Mouse (Mus musculus) liver, embryonic 15.5 days (tissue): ENCODE data around the gene Slc15a5. TPM values are rescaled to one million over a fixed set of nuclear protein-coding genes. Genes with fewer than 3 reads are reported as not detected.

Experiments used
- ATAC-seq: fragments of 200-750 bp; cut with Nextera tagmentation; 2 replicates; pipeline ENCODE4 v1.8.0; 2017; ENCODE audit warnings: moderate number of reproducible peaks, mild to moderate bottlenecking, moderate library complexity; ENCODE audit not compliant: insufficient read depth
- H3K27ac ChIP-seq: fragments of 300-500 bp; sonication (generic); replicated peaks from 2 replicates; pipeline ENCODE4 v1.5.1; 2015; ENCODE audit warnings: mild to moderate bottlenecking, inconsistent platforms
- H3K27me3 ChIP-seq: fragments of 300-500 bp; sonication (generic); 2 replicates; pipeline ENCODE4 v1.6.1; 2015; ENCODE audit warnings: mild to moderate bottlenecking, inconsistent platforms
- H3K36me3 ChIP-seq: fragments of 300-500 bp; sonication (generic); replicated peaks from 2 replicates; pipeline ENCODE4 v1.6.1; 2015; ENCODE audit warnings: moderate library complexity, mild to moderate bottlenecking, inconsistent platforms
- H3K4me1 ChIP-seq: fragments of 300-500 bp; sonication (generic); replicated peaks from 2 replicates; pipeline ENCODE4 v1.6.1; 2015; ENCODE audit warnings: inconsistent platforms
- H3K4me2 ChIP-seq: fragments of 300-500 bp; sonication (generic); 2 replicates; pipeline ENCODE4 v1.6.1; 2015; ENCODE audit warnings: moderate library complexity, mild to moderate bottlenecking, inconsistent platforms
- H3K4me3 ChIP-seq: fragments of 300-500 bp; sonication (generic); replicated peaks from 2 replicates; pipeline ENCODE4 v1.5.1; 2015; ENCODE audit warnings: mild to moderate bottlenecking, inconsistent platforms
- H3K9ac ChIP-seq: fragments of 300-500 bp; sonication (generic); 2 replicates; pipeline ENCODE4 v1.6.1; 2015; ENCODE audit warnings: moderate library complexity, mild to moderate bottlenecking, inconsistent platforms
- H3K9me3 ChIP-seq: fragments of 300-500 bp; sonication (generic); replicated peaks from 2 replicates; pipeline ENCODE4 v1.6.1; 2016; ENCODE audit warnings: inconsistent platforms
- WGBS: fragments of 180-500 bp; shearing (Covaris S2); methylation state at CpG from one replicate; pipeline ENCODE4 v1.1.7; 2015; ENCODE audit warnings: mixed read lengths; ENCODE audit not compliant: insufficient replicate concordance; 5-methylcytosine and 5-hydroxymethylcytosine counted together
- polyA plus RNA-seq: library from polyadenylated mRNA; unstranded; fragments of >200 nt; fragmentation: Nextera tagmentation; extraction: Ambion mirVana; gene quantifications from 2 replicates; pipeline ENCODE4 v1.2.1, GENCODE M21; 2015

The Slc15a5 gene
- polyA plus RNA-seq, 1 experiment from 2014 or later: not detected

DNA sequence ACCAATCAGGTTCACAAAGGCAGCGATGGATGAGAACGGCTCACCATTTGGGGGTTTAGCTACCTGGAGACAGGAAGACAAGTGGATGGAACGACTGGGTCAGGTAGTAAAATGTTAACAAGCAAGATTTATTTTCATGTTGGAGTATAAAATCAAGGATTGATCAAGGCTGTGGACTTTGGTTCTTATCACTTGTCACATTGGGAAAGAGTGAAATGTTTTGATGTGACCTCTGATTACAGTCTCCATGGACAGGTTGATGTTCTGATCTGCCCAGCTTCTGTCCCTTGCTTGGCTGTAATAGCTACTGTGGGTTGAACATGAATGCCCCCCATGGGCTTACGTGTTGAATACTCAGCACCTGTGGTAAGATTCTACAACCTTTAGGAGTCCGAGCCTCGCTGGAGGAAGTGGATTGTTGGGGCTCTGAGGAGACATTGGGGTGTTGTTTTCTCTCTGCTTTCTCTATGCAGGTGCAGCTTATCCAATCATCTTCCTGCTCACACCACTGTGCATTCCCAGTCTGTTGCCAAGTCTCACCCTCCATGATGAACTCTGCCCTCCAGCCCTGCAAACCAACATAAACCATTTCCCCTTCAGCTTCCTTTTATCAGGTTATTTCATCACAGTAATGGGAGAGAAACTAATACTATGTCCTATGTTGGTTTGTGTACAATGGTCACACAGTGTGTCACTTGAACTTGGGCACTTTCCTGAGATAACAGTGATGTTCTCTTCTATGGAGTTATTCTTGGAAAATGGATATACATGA is 1.2 kb upstream of the Slc15a5 start:
- no peak for ATAC-seq

DNA sequence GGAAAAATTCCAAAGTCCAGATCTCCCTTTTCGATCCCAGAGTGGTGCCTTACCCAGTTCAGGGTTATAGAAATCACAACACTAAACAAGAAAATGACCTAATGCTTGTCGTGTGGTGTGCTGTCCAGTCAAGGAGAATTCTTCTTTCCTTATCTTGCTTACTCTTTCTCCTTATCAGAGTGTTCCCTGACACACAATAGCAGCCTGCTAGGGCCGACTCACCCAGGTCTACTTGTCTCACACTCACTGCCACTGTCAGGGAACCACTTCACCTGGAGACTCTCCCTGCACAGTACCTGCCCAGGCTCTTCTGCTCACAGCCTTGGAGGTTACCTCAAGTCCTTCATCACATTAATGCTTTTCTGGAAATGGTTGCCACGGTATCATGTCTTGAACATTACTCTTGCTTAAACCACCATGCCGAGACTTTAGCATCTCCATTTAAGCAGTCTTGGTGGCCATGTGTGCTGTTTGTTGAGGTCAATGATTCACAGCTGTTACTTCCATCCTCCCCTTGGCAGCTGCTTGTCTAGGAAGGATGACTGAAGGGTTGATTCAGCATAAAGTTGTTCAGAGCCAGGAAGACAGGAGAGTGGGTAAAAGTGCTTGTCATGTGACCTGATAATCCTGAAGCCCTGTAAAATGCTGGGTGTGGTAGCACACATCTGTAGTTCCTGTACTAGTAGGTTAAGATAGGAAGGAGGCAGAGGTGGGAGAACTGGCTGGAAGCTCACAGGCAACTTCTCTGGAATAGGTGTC is 1.9 kb downstream of the Slc15a5 start:
- no peak overlapping the region for H3K9ac ChIP-seq
- H3K27ac ChIP-seq: no peak overlapping the region
- no peak overlapping the region for H3K4me3 ChIP-seq
- ATAC-seq: no peak
- H3K4me1 ChIP-seq: no peaks in the 10 kb centered on the region
- no peaks in the 10 kb centered on the region for H3K9me3 ChIP-seq
- WGBS: 57% methylated on average over 5 of the region's 5 CpGs
- H3K36me3 ChIP-seq: no peaks in the 10 kb centered on the region
- no peaks in the 10 kb centered on the region for H3K27me3 ChIP-seq
- no peak overlapping the region for H3K4me2 ChIP-seq

More for the DNA sequence above, 1.2 kb upstream of the Slc15a5 start:
- Histone ChIP-seq H3K4me2 (no peak overlapping the region), H3K4me1 (no peaks in the 10 kb centered on the region), H3K9ac (no peak overlapping the region), H3K27me3 (no peaks in the 10 kb centered on the region), H3K4me3 (no peak overlapping the region), H3K27ac (no peak overlapping the region), H3K9me3 (no peaks in the 10 kb centered on the region), H3K36me3 (no peaks in the 10 kb centered on the region)
- WGBS: 71% methylated on average over 6 of the region's 6 CpGs

DNA sequence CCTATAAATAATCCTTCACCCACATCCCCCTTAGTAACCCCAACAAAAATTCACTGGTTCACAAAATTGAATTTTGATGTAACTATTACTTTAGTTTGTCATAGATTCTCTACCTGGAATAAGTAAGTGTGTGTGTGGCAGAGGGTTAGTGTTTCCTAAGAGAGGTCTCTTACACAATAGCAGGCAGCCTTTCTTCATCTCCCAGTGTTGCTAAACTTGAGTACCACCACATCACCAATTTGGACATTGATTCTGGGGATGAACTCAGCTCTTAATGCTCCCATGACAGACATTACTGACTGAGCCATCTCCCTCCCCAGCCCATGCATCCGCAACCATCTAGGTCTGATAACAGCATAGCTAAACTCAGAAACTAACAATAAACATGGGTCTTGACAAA is 4.0 kb downstream of the Slc15a5 start:
- Histone ChIP-seq H3K4me1 (no peaks in the 10 kb centered on the region), H3K4me2 (no peak overlapping the region), H3K4me3 (no peak overlapping the region), H3K9me3 (no peaks in the 10 kb centered on the region), H3K27ac (no peak overlapping the region), H3K9ac (no peak overlapping the region), H3K27me3 (no peaks in the 10 kb centered on the region), H3K36me3 (no peaks in the 10 kb centered on the region)
- no peak for ATAC-seq
- 85% methylated on average over 1 of the region's 1 CpGs for WGBS

DNA sequence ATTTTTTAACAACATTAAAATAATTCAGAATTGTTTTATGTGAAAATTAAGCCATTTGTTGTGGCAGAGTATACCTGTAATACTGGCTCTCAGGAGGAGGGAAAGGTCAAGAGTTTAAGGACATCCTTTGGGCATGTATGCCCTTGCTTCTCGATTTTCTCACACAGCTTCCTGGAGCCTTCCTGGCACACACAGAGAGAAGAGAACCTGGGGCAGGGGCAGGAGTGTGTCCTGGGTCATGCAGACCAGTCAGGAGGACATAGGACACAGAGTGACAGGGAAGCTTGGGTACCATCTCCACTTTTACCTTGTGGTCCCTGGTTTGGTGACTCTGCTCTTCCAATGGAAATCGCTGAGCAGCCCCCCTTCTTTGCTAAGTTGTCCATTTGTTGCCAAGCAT is 6.2 kb downstream of the Slc15a5 start:
- Histone ChIP-seq H3K4me3 (no peak overlapping the region), H3K9me3 (no peaks in the 10 kb centered on the region), H3K9ac (no peak overlapping the region), H3K27ac (no peak overlapping the region), H3K36me3 (no peaks in the 10 kb centered on the region), H3K4me2 (no peak overlapping the region), H3K27me3 (no peaks in the 10 kb centered on the region), H3K4me1 (no peaks in the 10 kb centered on the region)
- ATAC-seq: no peak
- 58% methylated on average over 2 of the region's 2 CpGs for WGBS

DNA sequence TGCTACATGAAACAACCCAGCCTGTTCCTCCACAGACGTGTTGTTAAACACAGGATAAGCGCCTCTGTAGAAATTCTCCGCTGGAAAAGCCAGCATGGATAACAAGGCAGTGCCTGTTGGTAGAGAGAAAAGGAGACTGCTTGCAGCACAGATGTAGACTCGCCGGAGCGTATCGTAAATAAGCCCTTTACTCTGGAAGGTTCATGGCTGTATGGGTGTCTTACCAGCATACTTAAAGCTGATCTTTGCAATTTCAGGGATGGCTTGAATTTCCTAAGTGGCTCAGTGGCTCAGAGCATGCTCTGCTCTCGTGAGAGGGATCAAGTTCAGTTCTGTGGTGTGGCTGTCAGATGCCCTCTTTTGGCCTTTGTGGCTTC is 6.8 kb downstream of the Slc15a5 start:
- no peaks in the 10 kb centered on the region for H3K9me3 ChIP-seq
- no peaks in the 10 kb centered on the region for H3K4me1 ChIP-seq
- no peaks in the 10 kb centered on the region for H3K27me3 ChIP-seq
- no peak overlapping the region for H3K4me3 ChIP-seq
- H3K9ac ChIP-seq: no peak overlapping the region
- no peak overlapping the region for H3K27ac ChIP-seq
- WGBS: 65% methylated on average over 8 of the region's 8 CpGs
- no peak overlapping the region for H3K4me2 ChIP-seq
- ATAC-seq: no peak
- no peaks in the 10 kb centered on the region for H3K36me3 ChIP-seq

DNA sequence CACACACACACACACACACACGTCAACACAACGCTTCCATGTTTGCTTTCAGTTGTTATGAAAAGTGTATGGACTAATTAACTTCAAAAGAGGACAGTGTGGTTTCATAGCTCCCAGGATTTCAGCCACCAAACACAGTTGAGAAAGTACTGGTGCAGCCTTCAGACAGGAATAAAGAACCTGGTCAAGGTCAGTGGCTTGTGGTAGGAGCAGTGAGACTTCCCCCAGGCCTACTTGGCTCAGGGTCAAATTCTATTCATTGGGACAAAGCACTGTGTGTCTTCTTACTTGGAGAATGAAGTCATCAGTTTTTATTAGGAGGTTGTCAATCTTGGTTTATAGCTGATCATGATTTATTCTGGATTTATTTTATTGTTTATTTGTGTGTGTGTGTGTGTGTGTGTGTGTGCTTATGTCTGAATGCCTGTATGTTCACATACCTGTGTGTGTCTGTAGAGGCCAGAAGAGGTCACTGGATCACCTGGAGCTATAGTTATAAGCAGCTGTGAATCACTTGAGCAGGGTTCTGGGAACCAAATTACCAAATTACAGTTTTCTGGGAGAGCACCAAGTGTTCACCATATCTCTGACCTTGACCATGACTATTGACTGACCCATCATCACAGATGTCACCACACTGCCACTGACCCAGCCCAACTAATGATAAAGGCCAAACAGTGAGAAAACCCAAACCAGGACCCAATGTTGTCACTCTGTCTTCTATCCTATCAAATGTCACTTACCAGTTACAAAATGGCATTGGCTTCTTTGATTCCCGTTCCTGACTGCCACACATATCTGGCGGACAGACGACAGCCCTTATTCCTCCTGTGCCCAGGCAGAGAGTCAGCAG is 7.4 kb downstream of the Slc15a5 start:
- Histone ChIP-seq H3K9ac (no peak overlapping the region), H3K4me2 (no peak overlapping the region), H3K9me3 (no peaks in the 10 kb centered on the region), H3K27ac (no peak overlapping the region), H3K36me3 (no peaks in the 10 kb centered on the region), H3K4me1 (no peaks in the 10 kb centered on the region), H3K27me3 (no peaks in the 10 kb centered on the region), H3K4me3 (no peak overlapping the region)
- WGBS: 65% methylated on average over 5 of the region's 5 CpGs
- no peak for ATAC-seq

DNA sequence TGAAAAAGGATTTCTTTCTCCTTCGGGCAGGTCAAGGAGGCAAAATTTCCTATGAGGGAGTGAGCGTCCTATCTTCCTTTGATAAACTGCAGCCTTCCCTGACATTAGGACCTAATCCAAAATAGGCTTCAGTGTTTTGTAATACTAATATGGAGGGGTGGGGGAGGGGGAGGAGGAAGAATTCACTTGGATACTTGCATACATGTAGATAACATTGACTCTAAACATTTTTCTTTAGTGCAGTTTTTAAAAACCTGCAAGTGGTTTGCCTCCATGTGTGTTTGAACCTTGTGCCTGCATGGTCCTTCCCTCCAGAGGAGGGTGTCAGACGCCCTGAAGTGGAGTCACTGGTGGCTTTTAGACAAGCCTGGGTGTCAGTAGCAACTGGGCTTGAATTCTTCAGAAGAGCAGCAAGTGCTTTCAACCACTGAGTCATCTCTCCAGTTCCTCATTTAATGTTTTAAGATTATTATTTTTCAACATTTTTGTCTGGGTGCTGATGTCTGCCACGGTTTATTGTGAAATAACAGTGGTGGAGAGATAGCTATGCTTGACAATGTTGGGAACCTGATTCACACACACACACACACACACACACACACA is 8.1 kb downstream of the Slc15a5 start:
- Histone ChIP-seq H3K4me2 (no peak overlapping the region), H3K27ac (no peak overlapping the region), H3K4me1 (no peaks in the 10 kb centered on the region), H3K9ac (no peak overlapping the region), H3K9me3 (no peaks in the 10 kb centered on the region), H3K4me3 (no peak overlapping the region), H3K27me3 (no peaks in the 10 kb centered on the region), H3K36me3 (no peaks in the 10 kb centered on the region)
- no peak for ATAC-seq
- 58% methylated on average over 4 of the region's 4 CpGs for WGBS

DNA sequence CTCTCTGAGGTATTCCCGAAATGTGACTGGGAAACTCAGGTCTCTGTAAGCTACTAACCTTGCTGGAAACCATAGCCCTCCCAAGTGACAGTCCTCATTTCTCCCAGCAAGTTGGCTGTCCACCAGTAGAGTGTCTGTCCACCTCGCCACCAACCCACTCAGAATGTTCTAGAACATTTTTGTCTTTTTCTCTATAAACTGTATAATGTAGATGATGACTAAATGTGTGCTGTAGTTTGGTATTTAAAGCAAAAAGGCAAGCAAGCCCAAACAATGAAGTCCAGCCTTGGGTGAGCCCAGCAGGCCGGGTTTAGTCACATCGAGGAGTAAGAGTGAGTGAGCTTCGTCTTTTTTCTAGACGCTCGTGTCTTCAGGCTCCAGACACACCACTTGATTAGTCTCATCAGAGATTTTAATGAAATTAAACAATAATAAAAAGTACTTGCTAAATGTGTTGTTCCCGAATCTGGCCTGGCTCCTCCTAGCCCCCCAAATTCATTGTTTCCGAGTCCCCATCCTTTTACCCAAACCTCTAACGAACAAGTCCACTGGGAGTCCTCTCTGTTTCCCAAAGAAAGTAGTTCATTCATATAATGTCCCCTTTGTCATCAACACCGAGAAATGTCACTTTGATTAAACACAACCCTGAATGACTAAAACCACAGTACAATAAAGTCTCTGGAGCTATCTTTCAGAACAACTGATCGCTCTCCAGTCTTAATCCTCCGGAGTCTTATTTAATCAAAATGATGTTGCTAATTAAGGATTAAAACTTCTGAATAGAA is 8.8 kb downstream of the Slc15a5 start:
- Histone ChIP-seq H3K4me1 (no peaks in the 10 kb centered on the region), H3K9ac (no peak overlapping the region), H3K36me3 (no peaks in the 10 kb centered on the region), H3K27me3 (no peaks in the 10 kb centered on the region), H3K9me3 (no peaks in the 10 kb centered on the region), H3K4me3 (no peak overlapping the region), H3K4me2 (no peak overlapping the region), H3K27ac (no peak overlapping the region)
- WGBS: 71% methylated on average over 13 of the region's 13 CpGs
- no peak for ATAC-seq

DNA sequence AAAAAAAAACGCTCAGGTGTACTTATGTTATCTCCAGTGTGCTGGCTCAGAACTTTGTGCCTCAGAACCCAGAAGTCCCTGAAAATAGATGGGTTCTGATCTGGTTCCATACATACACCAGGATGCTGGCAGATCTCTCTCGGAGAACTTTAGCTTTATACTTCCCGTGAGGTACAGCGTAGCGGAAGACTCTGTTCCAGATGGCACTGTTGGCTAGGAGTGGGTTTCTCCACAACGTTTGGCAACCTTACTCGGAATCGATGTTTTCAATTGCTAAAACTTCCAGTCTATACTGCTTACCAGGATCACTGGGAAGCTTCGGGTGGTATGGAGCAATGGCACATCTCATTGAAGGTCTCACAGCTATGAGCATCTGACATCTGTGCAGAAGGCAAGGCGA is 9.8 kb downstream of the Slc15a5 start:
- ATAC-seq: no peak
- Histone ChIP-seq H3K27me3 (no peaks in the 10 kb centered on the region), H3K9me3 (no peaks in the 10 kb centered on the region), H3K4me2 (no peak overlapping the region), H3K27ac (no peak overlapping the region), H3K4me3 (no peak overlapping the region), H3K4me1 (no peaks in the 10 kb centered on the region), H3K36me3 (no peaks in the 10 kb centered on the region), H3K9ac (no peak overlapping the region)
- WGBS: 73% methylated on average over 10 of the region's 10 CpGs

DNA sequence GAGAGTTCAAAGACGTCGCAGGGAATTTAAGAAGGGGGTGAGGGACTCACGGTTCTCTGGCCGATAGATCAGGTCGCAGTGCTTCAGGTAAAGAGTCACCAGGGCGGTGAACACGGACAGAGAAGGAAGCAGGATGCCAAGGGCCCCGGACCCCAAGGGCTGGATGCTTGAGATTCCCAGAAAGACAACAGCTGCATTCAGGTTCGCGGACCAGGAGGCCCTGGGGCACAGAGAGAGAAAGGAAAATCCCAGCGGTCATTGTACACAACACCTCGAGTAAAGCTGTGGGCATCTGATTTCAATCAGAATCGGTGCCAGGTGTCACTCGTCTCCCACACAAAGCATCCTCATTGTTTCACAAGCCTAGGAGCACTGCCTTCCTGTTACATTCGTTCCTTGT is 24.1 kb downstream of the Slc15a5 start:
- no peak for ATAC-seq
- 42% methylated on average over 15 of the region's 15 CpGs for WGBS
- no peaks in the 10 kb centered on the region for H3K9me3 ChIP-seq
- no peaks in the 10 kb centered on the region for H3K4me1 ChIP-seq
- no peaks in the 10 kb centered on the region for H3K27me3 ChIP-seq
- no peak overlapping the region for H3K4me3 ChIP-seq
- H3K27ac ChIP-seq: no peak overlapping the region
- H3K36me3 ChIP-seq: no peaks in the 10 kb centered on the region
- H3K4me2 ChIP-seq: no peak overlapping the region
- H3K9ac ChIP-seq: no peak overlapping the region
